Mouse (Mus musculus) spleen, postnatal 4 days (tissue): Measurements from ENCODE around the gene Atp2b2.

Experiments
- DNase-seq, 2 experiments: peaks; one replicate each; pipeline ENCODE4 v3.0.0; 2022; ENCODE audit warnings: low spot score in 2 of 2

Atp2b2 gene

GRCm38 (mm10) chr6:114011976-114012375, 30.4 kb downstream of the Atp2b2 start:
- no peak for DNase-seq

GRCm38 (mm10) chr6:114003796-114004195, 38.6 kb downstream of the Atp2b2 start:
- DNase-seq = no peak

- DNase-seq = no peak
These were observed 41.5 kb downstream of the Atp2b2 start for GRCm38 (mm10) chr6:114000928-114001327.

GRCm38 (mm10) chr6:114000304-114000703, 42.1 kb downstream of the Atp2b2 start:
- no peak for DNase-seq

GRCm38 (mm10) chr6:113998413-113998812, 44.0 kb downstream of the Atp2b2 start:
- DNase-seq = no peak

GRCm38 (mm10) chr6:113994176-113994575, 48.2 kb downstream of the Atp2b2 start:
- DNase-seq = no peak

- DNase-seq = no peak
These were observed 50.3 kb downstream of the Atp2b2 start for GRCm38 (mm10) chr6:113992101-113992500.

GRCm38 (mm10) chr6:113991482-113991881, 50.9 kb downstream of the Atp2b2 start:
- DNase-seq = no peak

- no peak for DNase-seq
These were observed 52.4 kb downstream of the Atp2b2 start for GRCm38 (mm10) chr6:113990044-113990443.

GRCm38 (mm10) chr6:113988521-113988920, 53.9 kb downstream of the Atp2b2 start:
- DNase-seq = no peak

GRCm38 (mm10) chr6:113986671-113987070, 55.7 kb downstream of the Atp2b2 start:
- DNase-seq = no peak

GRCm38 (mm10) chr6:113978673-113979072, 63.7 kb downstream of the Atp2b2 start:
- no peak for DNase-seq

- no peak for DNase-seq
These were observed 64.2 kb downstream of the Atp2b2 start for GRCm38 (mm10) chr6:113978091-113978650.

- no peak for DNase-seq
These were observed 71.5 kb downstream of the Atp2b2 start for GRCm38 (mm10) chr6:113970900-113971299.

GRCm38 (mm10) chr6:113970464-113970863, 71.9 kb downstream of the Atp2b2 start:
- no peak for DNase-seq

- DNase-seq = no peak
These were observed 72.7 kb downstream of the Atp2b2 start for GRCm38 (mm10) chr6:113969751-113970150.

GRCm38 (mm10) chr6:113962811-113963210, 79.6 kb downstream of the Atp2b2 start:
- DNase-seq = no peak

- no peak for DNase-seq
These were observed 80.8 kb downstream of the Atp2b2 start for GRCm38 (mm10) chr6:113961658-113962057.

GRCm38 (mm10) chr6:113959336-113959735, 83.1 kb downstream of the Atp2b2 start:
- DNase-seq = no peak

- no peak for DNase-seq
These were observed 83.7 kb downstream of the Atp2b2 start for GRCm38 (mm10) chr6:113958714-113959113.

GRCm38 (mm10) chr6:113958003-113958402, 84.4 kb downstream of the Atp2b2 start:
- DNase-seq = no peak

GRCm38 (mm10) chr6:113957232-113957940, 85.0 kb downstream of the Atp2b2 start:
- DNase-seq = no peak

- DNase-seq = no peak
These were observed 94.9 kb downstream of the Atp2b2 start for GRCm38 (mm10) chr6:113947515-113947914.

- DNase-seq = no peak
These were observed 100.1 kb downstream of the Atp2b2 start for GRCm38 (mm10) chr6:113942355-113942754.
